Mouse (Mus musculus) E14TG2a.4 (cell line): ENCODE results near the gene Cmtm1.
"Not testable (repeated sequence)": the region's sequence is repeated elsewhere in the genome, so short reads cannot be mapped to it uniquely, and the experiment has no call there.

Experiments used
- H3K27me3 ChIP-seq: 2 replicates; pipeline ENCODE4 v1.6.1; 2014; ENCODE audit warnings: low read length, control low read depth; ENCODE audit not compliant: insufficient read depth
- H3K36me3 ChIP-seq: 2 replicates; pipeline ENCODE4 v1.6.1; 2014; ENCODE audit warnings: low read length, control low read depth; ENCODE audit not compliant: insufficient read depth
- H3K4me1 ChIP-seq: replicated peaks from 2 replicates; pipeline ENCODE4 v1.6.1; 2014; ENCODE audit warnings: low read depth, low read length, control low read depth
- H3K4me3 ChIP-seq: replicated peaks from 2 replicates; pipeline ENCODE4 v1.5.1; 2014; ENCODE audit warnings: mild to moderate bottlenecking, low read length
- H3K9me3 ChIP-seq: 2 replicates; pipeline ENCODE4 v1.6.1; 2014; ENCODE audit warnings: low read length, control low read depth
- CTCF ChIP-seq: conservative IDR thresholded peaks from 2 replicates; pipeline ENCODE4 v1.5.1; 2014; ENCODE audit warnings: low read length
- NANOG ChIP-seq: IDR thresholded peaks from 2 replicates; pipeline ENCODE4 v1.6.1; 2014; ENCODE audit warnings: borderline replicate concordance, low read length, mixed read lengths
- POU5F1 ChIP-seq: IDR thresholded peaks from 2 replicates; pipeline ENCODE4 v1.6.1; 2014; ENCODE audit warnings: low read length, borderline replicate concordance

Cmtm1 gene

DNA sequence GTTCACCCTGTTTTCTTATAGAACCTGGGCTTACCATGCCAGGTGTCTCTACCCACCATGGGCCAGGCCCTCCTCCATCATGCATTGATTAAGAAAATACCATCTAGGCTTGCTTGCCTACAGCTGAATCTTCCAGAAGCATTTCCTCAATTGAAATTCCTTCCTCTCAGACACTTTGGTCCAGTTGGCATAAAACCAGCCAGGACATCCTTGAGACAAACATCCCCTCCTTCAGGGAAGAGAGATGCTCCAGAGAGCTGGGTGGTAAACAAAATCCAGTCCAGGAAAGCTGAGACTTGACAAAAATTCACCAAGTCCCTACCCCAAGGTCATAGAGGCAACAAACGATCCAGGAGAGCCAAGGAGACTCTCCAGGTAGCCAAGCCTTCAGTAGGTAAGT is 24.3 kb upstream of the Cmtm1 start:
- H3K4me1 ChIP-seq, result peaks cover under 1% of the 10 kb centered on the region; the same call in 1 of the 2 replicates
- no peak for TF ChIP-seq NANOG
- no peak for TF ChIP-seq CTCF
- TF ChIP-seq POU5F1, result no peak
- no peak overlapping the region for H3K4me3 ChIP-seq
- H3K27me3 ChIP-seq, result peaks cover 11% of the 10 kb centered on the region
- peaks cover 12% of the 10 kb centered on the region for H3K9me3 ChIP-seq
- H3K36me3 ChIP-seq, result no peaks in the 10 kb centered on the region

DNA sequence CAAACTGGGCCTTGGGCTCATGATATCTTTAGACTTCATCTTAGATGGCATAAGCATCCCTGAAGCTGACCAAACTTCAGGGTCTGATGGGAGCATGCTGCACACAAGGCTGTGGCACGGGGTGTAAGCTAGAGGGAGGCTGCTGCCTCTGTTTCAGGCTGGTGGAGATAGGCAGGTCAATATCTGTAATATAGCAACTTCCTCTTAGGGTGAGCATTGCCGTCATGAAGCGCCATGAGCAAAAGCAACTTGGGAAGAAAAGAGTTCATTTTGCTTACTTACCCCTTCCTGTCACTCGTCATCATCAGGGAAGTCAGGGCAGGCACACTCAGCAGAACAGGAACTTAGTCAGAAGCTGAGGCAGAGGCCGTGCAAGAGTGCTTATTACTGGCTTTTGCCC is 23.8 kb upstream of the Cmtm1 start:
- Histone ChIP-seq H3K4me1 (no peaks in the 10 kb centered on the region), H3K36me3 (no peaks in the 10 kb centered on the region), H3K4me3 (no peak overlapping the region), H3K27me3 (peaks cover 7% of the 10 kb centered on the region), H3K9me3 (peaks cover 12% of the 10 kb centered on the region)
- TF ChIP-seq POU5F1 (no peak), NANOG (no peak), CTCF (no peak)

DNA sequence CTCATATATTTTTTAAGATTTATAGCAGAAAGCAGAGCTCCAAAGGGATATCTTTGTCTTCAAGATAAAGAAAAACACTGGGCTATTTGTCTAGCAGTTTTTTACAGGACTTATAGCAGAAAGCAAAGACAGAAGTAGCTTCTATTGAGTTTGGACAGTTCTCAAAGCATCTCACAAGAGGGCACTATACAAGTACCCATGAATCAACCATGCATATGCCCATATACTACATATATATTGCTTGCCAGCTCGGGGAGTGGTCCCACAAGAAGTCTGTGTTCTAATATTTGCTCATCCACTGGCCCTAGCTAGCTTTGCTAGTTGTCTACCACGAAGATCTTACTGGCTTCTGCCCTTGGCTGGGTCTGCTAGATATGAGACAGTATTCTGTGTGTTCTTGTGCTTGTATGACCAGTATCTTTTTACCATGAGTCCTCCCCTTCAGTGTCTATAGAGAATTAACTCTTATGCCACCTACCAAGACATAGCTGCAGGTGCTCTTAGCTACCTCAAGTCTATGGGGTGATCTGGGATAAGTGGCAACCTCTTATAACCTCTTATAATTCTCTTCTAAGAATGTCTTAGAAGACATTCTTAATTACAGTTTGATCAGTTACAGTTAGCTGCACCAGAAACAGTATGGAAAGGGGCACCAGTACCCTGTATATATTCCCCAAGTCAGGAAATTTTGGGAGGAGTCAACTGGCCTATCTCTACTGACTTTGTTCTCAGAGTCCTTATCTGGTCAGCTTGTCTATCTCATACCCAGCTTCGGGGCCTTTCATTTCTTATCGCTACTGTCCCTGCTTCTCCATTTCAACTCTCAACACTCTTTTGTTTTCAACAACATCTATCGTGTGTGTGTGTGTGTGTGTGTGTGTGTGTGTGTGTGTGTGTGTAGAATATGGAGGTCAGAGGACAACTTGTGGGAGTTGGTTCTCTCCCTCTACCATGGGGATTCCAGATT is 23.0 kb upstream of the Cmtm1 start:
- no peaks in the 10 kb centered on the region for H3K36me3 ChIP-seq
- TF ChIP-seq NANOG (no peak), CTCF (no peak), POU5F1 (no peak)
- peaks cover under 1% of the 10 kb centered on the region; the same call in 1 of the 2 replicates for H3K27me3 ChIP-seq
- H3K4me3 ChIP-seq, result no peak overlapping the region
- no peaks in the 10 kb centered on the region for H3K4me1 ChIP-seq
- H3K9me3 ChIP-seq, result peaks cover 12% of the 10 kb centered on the region

DNA sequence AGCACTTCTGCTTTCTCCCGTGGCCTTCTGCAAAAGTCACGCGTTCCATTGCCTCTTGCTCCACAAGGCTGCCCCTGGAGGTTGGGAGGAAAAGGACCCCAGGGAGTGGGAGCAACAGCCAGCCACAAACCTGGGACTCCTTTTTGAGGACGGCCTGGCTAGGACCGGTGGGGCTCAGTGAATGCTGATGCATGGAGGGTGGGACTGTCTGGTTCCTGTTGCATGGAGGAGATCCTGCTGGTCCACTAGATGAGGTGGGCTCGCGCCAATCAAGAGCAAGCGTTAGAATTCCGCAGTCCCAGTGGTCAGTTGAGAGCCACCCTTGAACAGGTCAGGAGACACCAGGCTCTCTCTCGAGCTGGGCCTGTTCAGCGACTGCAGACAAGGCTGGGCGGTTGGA is 12.0 kb upstream of the Cmtm1 start, which contains the start of gene Cmtm2b:
Cmtm2b (plus strand) TSS at position 301 of the 400 bp plus-strand sequence.
- H3K4me3 ChIP-seq, H3K4me1 ChIP-seq, H3K9me3 ChIP-seq, H3K36me3 ChIP-seq, H3K27me3 ChIP-seq: not testable (repeated sequence)

DNA sequence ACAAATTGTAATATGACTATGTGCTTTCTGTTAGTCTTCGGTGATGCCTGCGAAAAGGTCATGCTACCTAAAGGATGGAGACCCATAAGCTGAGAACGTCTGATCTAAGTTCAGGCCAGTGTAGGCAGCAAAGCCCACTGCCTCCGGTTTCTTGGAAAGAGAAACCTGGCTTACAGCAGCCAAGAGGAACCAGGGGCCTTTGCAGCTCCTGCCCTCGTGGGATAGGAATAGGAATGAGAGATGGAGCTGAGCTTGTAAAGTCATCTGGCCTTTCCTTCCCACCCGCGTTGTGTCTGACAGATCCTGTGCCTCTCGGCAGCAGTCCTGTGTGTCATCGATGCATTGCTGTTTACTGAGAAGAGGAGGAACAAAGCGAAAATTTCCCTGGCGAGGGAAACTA is 11.3 kb upstream of the Cmtm1 start, which contains the start of gene Gm11020:
Gm11020 (plus strand) TSS at position 301 of the 400 bp plus-strand sequence.
- not testable (repeated sequence) for H3K27me3 ChIP-seq, H3K36me3 ChIP-seq, H3K4me1 ChIP-seq, H3K9me3 ChIP-seq, H3K4me3 ChIP-seq

DNA sequence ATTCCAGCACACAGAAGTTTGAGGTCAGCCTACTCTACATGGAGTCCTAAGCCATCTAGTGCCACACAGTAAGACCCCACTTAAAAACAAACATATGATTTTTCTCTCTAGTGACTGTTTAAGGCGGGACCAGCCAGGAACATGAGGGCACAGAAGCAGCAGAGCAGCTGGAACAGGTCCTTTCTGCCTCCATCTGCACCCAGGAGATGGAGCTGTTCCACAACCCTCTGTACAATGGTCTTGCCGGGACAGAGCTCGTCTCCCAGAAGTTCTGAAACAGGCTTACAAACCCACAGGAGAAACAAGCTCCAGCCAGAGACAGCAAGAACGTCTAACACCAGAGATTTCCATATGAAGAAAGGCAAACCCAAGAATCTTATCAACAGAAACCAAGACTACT is 3.4 kb upstream of the Cmtm1 start:
- TF ChIP-seq POU5F1, result no peak
- no peak for TF ChIP-seq CTCF
- TF ChIP-seq NANOG, result no peak
- peaks cover 25% of the 10 kb centered on the region for H3K9me3 ChIP-seq
- no peaks in the 10 kb centered on the region for H3K36me3 ChIP-seq
- peaks cover 25% of the 10 kb centered on the region for H3K27me3 ChIP-seq
- H3K4me3 ChIP-seq, result no peak overlapping the region
- peaks cover 12% of the 10 kb centered on the region; the same call in 1 of the 2 replicates for H3K4me1 ChIP-seq

DNA sequence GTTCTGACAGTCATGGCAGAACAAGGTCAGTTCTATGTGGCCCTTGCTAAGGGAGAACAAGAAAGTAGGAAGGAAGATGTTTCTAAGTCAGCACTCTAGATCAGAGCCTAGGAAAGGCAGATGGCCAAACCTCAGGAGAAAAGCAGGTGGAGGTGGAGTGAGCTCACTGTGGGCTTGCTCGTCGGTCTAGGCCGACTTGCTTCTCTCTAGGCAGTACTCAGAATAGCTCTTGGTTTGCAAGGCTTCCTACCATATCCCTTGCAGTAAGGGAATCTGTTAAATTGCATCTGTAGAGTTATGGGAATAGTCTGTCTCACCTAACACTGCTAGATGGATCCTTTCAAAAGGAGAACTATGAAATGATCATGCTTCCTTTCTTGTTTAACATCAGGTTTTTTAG is 2.1 kb upstream of the Cmtm1 start:
- H3K36me3 ChIP-seq, H3K4me3 ChIP-seq: not testable (repeated sequence)
- H3K4me1 ChIP-seq, result peaks cover 14% of the 10 kb centered on the region; the same call in 1 of the 2 replicates
- peaks cover 25% of the 10 kb centered on the region for H3K27me3 ChIP-seq
- peaks cover 25% of the 10 kb centered on the region for H3K9me3 ChIP-seq

DNA sequence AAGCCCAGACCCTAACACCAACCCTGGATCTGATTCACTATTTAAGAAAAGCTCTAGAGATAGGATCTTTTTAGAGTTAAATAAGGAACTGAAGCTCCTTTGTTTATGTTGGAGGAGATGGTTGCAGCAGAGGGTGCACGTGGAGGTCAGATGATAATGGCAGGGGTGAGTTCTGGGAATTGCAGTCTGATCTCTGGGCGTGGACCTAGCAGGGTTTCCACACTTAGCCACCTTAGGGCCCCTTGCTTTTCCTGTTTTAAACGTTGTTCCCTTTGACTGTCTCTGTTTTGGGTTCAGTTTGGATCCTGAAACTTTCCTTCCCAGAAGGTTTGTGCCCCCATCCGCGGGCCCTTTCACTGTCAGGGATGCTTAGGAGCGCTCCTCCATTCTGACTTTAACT is 1.6 kb downstream of the Cmtm1 start:
- not testable (repeated sequence) for H3K4me3 ChIP-seq, H3K36me3 ChIP-seq
- H3K27me3 ChIP-seq, result peaks cover 25% of the 10 kb centered on the region
- peaks cover 17% of the 10 kb centered on the region for H3K9me3 ChIP-seq
- H3K4me1 ChIP-seq, result peaks cover 14% of the 10 kb centered on the region; the same call in 1 of the 2 replicates

DNA sequence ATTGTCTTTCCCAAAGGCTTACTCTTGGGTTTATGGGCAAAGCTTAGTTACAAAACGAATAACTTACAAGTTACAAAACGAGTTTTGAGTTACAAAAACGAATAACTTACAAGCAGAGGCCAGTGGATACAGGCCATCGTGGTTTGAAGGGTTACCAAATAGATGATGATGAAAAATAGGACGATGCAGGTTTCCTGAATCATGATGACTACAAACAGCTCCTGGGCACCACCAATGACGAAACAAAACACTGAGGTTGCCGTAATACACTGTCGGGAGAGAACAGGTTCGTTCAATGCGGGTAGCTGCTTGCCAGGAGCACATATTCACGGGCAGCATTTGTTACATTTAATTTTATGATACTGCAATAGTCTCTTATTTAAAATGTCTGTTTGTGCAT is 5.0 kb downstream of the Cmtm1 start:
- Histone ChIP-seq H3K27me3 (peaks cover 7% of the 10 kb centered on the region), H3K4me1 (peaks cover 12% of the 10 kb centered on the region; the same call in 1 of the 2 replicates), H3K4me3 (no peak overlapping the region), H3K36me3 (no peaks in the 10 kb centered on the region), H3K9me3 (peaks cover 43% of the 10 kb centered on the region)
- TF ChIP-seq NANOG (no peak), CTCF (no peak), POU5F1 (no peak)

DNA sequence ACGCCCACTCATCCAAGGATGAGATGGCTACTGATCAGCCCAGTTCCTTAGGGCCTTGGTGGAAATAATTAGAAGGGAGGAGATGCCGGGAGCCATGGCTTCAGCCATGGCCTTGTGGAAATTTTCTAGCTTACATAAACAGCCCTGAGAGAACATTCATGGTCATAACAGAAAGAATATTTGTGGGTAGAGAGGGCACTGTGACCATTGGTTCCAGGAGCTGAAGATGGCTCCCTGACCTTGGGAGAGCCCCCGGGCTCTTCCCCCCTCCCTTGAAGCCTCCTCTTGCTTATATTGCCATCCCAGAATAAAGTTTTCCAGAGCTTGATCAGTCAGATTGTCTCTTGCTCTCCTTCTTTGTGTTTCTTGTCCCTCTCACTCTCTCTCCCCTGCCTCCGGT is 7.4 kb downstream of the Cmtm1 start:
- not testable (repeated sequence) for H3K4me3 ChIP-seq, H3K4me1 ChIP-seq, H3K36me3 ChIP-seq, H3K27me3 ChIP-seq
- H3K9me3 ChIP-seq, result peaks cover 61% of the 10 kb centered on the region

DNA sequence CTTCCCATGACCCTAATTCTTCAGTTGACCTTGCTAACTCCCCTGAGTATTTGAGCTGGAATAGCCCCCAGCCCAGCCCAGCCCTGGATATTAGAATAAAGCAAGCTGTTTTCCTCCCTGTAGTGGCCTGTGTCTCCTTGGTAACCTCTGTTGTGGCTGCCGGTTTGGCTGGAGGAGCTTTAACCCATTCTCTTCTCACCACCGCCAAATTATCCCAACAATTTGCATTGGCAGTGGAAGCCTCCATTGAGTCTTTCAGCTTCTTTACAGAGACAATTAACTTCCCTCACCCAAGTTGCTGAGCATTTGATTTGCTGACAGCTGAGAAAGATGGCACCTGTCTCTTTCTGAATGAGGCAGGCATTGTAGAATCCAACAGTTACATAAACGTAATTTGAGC is 8.4 kb downstream of the Cmtm1 start:
- not testable (repeated sequence) for H3K27me3 ChIP-seq, H3K36me3 ChIP-seq, H3K4me3 ChIP-seq, H3K4me1 ChIP-seq
- peaks cover 71% of the 10 kb centered on the region for H3K9me3 ChIP-seq
